Mouse (Mus musculus): ENCODE measurements around the gene Rad23a. TPM values are rescaled to one million over a fixed set of nuclear protein-coding genes. Genes with fewer than 3 reads are reported as not detected.

Gene Rad23a
- polyA plus RNA-seq, 1 experiment from 2014 or later = 70.6 TPM

DNA sequence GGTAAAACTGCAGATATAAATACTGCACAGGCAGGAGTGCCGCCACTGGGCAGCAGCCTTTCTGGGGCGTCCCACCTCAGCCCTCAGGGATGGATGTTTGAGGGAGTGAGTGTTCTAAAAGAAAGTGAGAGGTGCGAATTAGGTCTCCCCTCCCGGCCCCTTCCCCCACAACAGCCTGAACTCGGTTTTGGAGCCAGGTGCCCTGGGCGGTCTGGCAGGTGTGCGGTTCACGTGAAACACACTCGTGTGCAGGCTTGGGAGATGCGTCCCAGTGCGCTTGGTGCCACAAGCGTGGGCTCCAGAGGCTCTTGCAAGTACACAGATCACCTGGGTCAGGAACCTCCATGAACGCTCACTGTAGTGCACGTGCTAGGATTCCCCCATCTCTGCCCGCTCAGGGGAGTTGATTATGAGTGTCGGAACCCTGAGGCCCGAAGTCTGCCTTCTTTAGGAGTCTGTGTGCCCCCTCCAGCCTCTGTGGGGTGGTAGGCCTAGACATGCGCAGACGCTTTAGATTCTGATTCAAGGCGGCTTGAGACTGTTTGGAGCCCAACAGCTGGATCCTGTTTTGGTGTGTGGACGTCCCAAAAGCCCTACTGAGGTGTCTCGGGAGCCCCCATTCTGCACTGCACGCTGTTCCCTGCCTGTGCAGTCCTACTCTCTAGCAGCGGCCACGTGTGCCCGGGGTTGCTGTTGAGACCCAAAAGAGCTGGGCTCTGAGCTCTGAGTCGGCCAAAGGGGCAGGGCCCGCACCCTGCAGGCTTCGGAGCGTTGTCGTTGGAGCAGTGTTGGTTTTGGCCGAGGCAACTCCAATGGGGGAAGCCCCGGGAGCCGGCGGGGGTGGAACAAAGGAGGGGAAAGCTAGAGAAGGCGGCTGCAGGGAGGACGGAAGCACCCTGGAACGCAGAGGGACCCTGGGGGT is 54.4 kb downstream of the Rad23a start:
- H3K9me3 ChIP-seq (ENCODE audit: control insufficient read depth, low read length) = no peaks in the 10 kb centered on the region
- peaks cover 39% of the 10 kb centered on the region for H3K4me1 ChIP-seq (replicated peaks; ENCODE audit: control insufficient read depth, insufficient read depth)
- peak overlapping the region; percentile 40 for H3K4me2 ChIP-seq (replicated peaks; ENCODE audit: low read depth)
- peak; percentile 46 for ATAC-seq (ENCODE audit: low FRiP score, low TSS enrichment)
- H3K27ac ChIP-seq (replicated peaks) = peak overlapping the region; percentile 53; the same call in 1 of the 2 replicates
- H3K9ac ChIP-seq (ENCODE audit: low read length) = peak overlapping the region; percentile 27; the same call in 1 of the 2 replicates
- H3K27me3 ChIP-seq (ENCODE audit: control insufficient read depth, insufficient read depth, low read length) = no peaks in the 10 kb centered on the region
- H3K36me3 ChIP-seq (ENCODE audit: control insufficient read depth, insufficient read depth, low read length) = 0 out of 2 replicates have a peak, but pooled peaks cover 2% of the 10 kb centered on the region
- no peak overlapping the region for H3K4me3 ChIP-seq (ENCODE audit: low read depth, low read length)
- DNase-seq (ENCODE audit: low spot score) = peak; percentile 80
- no peak for TF ChIP-seq EP300 (optimal IDR thresholded peaks at IDR 0.05)
- no peak; the same call in 1 of the 2 replicates for TF ChIP-seq CTCF (IDR thresholded peaks at IDR 0.05; ENCODE audit: low read depth)
- 34% methylated on average over 38 of the region's 38 CpGs for WGBS

DNA sequence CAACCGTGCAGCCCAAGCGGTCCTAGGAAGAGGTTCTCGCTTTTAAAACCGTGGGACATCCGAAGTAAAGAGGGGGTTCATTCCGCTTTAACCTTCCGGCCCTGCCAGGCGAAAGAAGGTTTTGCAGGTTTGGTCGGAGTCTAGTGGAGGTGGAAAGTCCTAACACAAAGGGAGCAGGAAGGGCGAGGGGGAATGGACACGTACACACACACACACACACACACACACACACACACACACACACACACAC is 55.0 kb downstream of the Rad23a start:
- WGBS = 55% methylated on average over 11 of the region's 11 CpGs
- Histone ChIP-seq H3K4me1 (replicated peaks; ENCODE audit: control insufficient read depth, insufficient read depth) (peaks cover 36% of the 10 kb centered on the region), H3K27ac (replicated peaks) (no peak overlapping the region), H3K27me3 (ENCODE audit: control insufficient read depth, insufficient read depth, low read length) (no peaks in the 10 kb centered on the region), H3K36me3 (ENCODE audit: control insufficient read depth, insufficient read depth, low read length) (0 out of 2 replicates have a peak, but pooled peaks cover 2% of the 10 kb centered on the region), H3K9ac (ENCODE audit: low read length) (no peak overlapping the region), H3K9me3 (ENCODE audit: control insufficient read depth, low read length) (no peaks in the 10 kb centered on the region), H3K4me2 (replicated peaks; ENCODE audit: low read depth) (no peak overlapping the region; the same call in 1 of the 2 replicates), H3K4me3 (ENCODE audit: low read depth, low read length) (no peak overlapping the region)
- no peak for ATAC-seq (ENCODE audit: low FRiP score, low TSS enrichment)
- DNase-seq (ENCODE audit: low spot score) = no peak
- TF ChIP-seq EP300 (optimal IDR thresholded peaks at IDR 0.05) (no peak), CTCF (IDR thresholded peaks at IDR 0.05; ENCODE audit: low read depth) (no peak)

DNA sequence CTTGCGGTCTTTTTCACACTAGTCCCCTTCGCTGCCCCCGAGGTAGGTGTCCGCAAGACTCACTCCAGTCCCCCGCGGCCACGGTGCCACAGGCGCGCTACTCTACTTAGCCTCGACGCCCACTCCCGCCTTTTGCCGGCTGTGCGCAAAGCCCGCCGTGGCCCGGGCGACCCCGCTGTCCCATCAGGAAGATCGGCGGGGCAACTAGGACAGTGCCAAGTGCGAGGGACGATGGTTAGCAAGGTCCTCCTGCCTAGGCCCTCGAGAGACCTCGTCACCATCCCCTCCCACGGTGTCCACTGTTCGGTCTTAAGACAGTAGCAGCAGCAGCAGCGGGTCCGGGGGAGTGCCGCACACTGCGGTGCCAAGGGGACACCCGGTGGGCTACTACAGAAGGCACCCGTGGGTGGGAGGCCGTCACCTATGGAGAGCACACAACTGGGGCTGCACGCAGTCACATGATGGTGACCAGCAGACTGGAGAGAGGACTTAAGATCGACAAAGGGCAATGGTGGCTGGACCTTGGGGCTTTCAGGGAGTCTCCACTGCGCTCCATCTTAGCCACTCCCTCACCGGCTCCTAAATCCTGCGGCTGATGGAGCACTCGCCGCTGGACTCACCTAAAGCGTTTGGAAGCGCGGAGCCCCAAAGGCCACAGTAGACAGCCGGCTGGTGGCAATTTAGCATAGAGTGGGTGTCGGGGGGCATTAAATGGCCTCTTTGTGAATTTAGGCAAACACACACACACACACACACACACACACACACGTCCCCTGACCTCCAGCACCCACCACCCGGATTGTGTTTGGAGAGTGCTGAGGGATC is 55.6 kb downstream of the Rad23a start:
- WGBS = 35% methylated on average over 48 of the region's 48 CpGs
- no peaks in the 10 kb centered on the region for H3K9me3 ChIP-seq (ENCODE audit: control insufficient read depth, low read length)
- H3K4me2 ChIP-seq (replicated peaks; ENCODE audit: low read depth) = peak overlapping the region; percentile 56
- no peak for TF ChIP-seq EP300 (optimal IDR thresholded peaks at IDR 0.05)
- H3K36me3 ChIP-seq (ENCODE audit: control insufficient read depth, insufficient read depth, low read length) = 0 out of 2 replicates have a peak, but pooled peaks cover 2% of the 10 kb centered on the region
- peak overlapping the region; percentile 35 for H3K9ac ChIP-seq (ENCODE audit: low read length)
- no peaks in the 10 kb centered on the region for H3K27me3 ChIP-seq (ENCODE audit: control insufficient read depth, insufficient read depth, low read length)
- 0 out of 2 replicates have a peak, but pooled peaks have one; percentile 8 for ATAC-seq (ENCODE audit: low FRiP score, low TSS enrichment)
- no peak for DNase-seq (ENCODE audit: low spot score)
- H3K27ac ChIP-seq (replicated peaks) = no peak overlapping the region
- peak overlapping the region; percentile 27 for H3K4me3 ChIP-seq (ENCODE audit: low read depth, low read length)
- peaks cover 36% of the 10 kb centered on the region for H3K4me1 ChIP-seq (replicated peaks; ENCODE audit: control insufficient read depth, insufficient read depth)

Small RNA genes within 50 kb of the gene (microRNA-seq; reads per million reads assigned to microRNA genes)
- 2.3 reads per million for gene Mir7069

Other genes starting within 250 kb of the Rad23a start
- gene Ier2, start 177.8 kb downstream of the Rad23a start, polyA plus RNA-seq (2015; fragmentation: Nextera tagmentation; extraction: Ambion mirVana) = 82.8 and 86.6 TPM in 2 replicates
- 45.1 and 49.9 TPM in 2 replicates for gene Trmt1, start 154.4 kb downstream of the Rad23a start, polyA plus RNA-seq (2015; fragmentation: Nextera tagmentation; extraction: Ambion mirVana)
- gene Nacc1, start 152.8 kb downstream of the Rad23a start, polyA plus RNA-seq (2015; fragmentation: Nextera tagmentation; extraction: Ambion mirVana) = 6.8 and 8.3 TPM in 2 replicates
- gene Lyl1, start 139.2 kb downstream of the Rad23a start, polyA plus RNA-seq (2015; fragmentation: Nextera tagmentation; extraction: Ambion mirVana) = 4.0 and 4.3 TPM in 2 replicates
- gene G430095P16Rik, start 117.7 kb downstream of the Rad23a start, polyA plus RNA-seq (2015; fragmentation: Nextera tagmentation; extraction: Ambion mirVana) = 1.7 and 2.0 TPM in 2 replicates
- 36.5 and 36.6 TPM in 2 replicates for gene Nfix, start 40.3 kb downstream of the Rad23a start, polyA plus RNA-seq (2015; fragmentation: Nextera tagmentation; extraction: Ambion mirVana)
- 3.3 TPM in 2 replicates for gene Dand5, start 17.8 kb downstream of the Rad23a start, polyA plus RNA-seq (2015; fragmentation: Nextera tagmentation; extraction: Ambion mirVana)
- gene Gadd45gip1, start 9.1 kb downstream of the Rad23a start, polyA plus RNA-seq (2015; fragmentation: Nextera tagmentation; extraction: Ambion mirVana) = 38.5 and 39.3 TPM in 2 replicates
- 522 and 537 TPM in 2 replicates for gene Calr, start 6.3 kb upstream of the Rad23a start, polyA plus RNA-seq (2015; fragmentation: Nextera tagmentation; extraction: Ambion mirVana)
- 43.3 and 44.3 TPM in 2 replicates for gene Farsa, start 16.3 kb upstream of the Rad23a start, polyA plus RNA-seq (2015; fragmentation: Nextera tagmentation; extraction: Ambion mirVana)
- 25.0 and 27.3 TPM in 2 replicates for gene Syce2, start 31.4 kb upstream of the Rad23a start, polyA plus RNA-seq (2015; fragmentation: Nextera tagmentation; extraction: Ambion mirVana)
- gene Gcdh, start 53.3 kb upstream of the Rad23a start, polyA plus RNA-seq (2015; fragmentation: Nextera tagmentation; extraction: Ambion mirVana) = 18.5 and 21.1 TPM in 2 replicates
- gene Klf1, start 61.3 kb upstream of the Rad23a start, polyA plus RNA-seq (2015; fragmentation: Nextera tagmentation; extraction: Ambion mirVana) = 0.51 and 0.82 TPM in 2 replicates
- gene Dnase2a, start 67.9 kb upstream of the Rad23a start, polyA plus RNA-seq (2015; fragmentation: Nextera tagmentation; extraction: Ambion mirVana) = 15.9 and 17.4 TPM in 2 replicates
- gene Mast1, start 96.7 kb upstream of the Rad23a start, polyA plus RNA-seq (2015; fragmentation: Nextera tagmentation; extraction: Ambion mirVana) = 0.87 and 1.1 TPM in 2 replicates
- gene Rtbdn, start 106.3 kb upstream of the Rad23a start, polyA plus RNA-seq (2015; fragmentation: Nextera tagmentation; extraction: Ambion mirVana) = 0.05 and 0.13 TPM in 2 replicates
- gene Gm49661, start 128.8 kb upstream of the Rad23a start, polyA plus RNA-seq (2015; fragmentation: Nextera tagmentation; extraction: Ambion mirVana) = not detected in 2 replicates
- gene Prdx2, start 128.9 kb upstream of the Rad23a start, polyA plus RNA-seq (2015; fragmentation: Nextera tagmentation; extraction: Ambion mirVana) = 370 and 376 TPM in 2 replicates
- gene Rnaseh2a, start 129.1 kb upstream of the Rad23a start, polyA plus RNA-seq (2015; fragmentation: Nextera tagmentation; extraction: Ambion mirVana) = 79.4 and 80.1 TPM in 2 replicates
- gene Junb, start 138.1 kb upstream of the Rad23a start, polyA plus RNA-seq (2015; fragmentation: Nextera tagmentation; extraction: Ambion mirVana) = 88.5 and 95.9 TPM in 2 replicates
- gene Hook2, start 149.9 kb upstream of the Rad23a start, polyA plus RNA-seq (2015; fragmentation: Nextera tagmentation; extraction: Ambion mirVana) = 28.8 and 30.9 TPM in 2 replicates
- gene Best2, start 173.9 kb upstream of the Rad23a start, polyA plus RNA-seq (2015; fragmentation: Nextera tagmentation; extraction: Ambion mirVana) = 0.06 and 0.16 TPM in 2 replicates
- gene Asna1, start 184.6 kb upstream of the Rad23a start, polyA plus RNA-seq (2015; fragmentation: Nextera tagmentation; extraction: Ambion mirVana) = 68.0 and 71.8 TPM in 2 replicates
- 94.4 and 95.1 TPM in 2 replicates for gene Trir, start 186.2 kb upstream of the Rad23a start, polyA plus RNA-seq (2015; fragmentation: Nextera tagmentation; extraction: Ambion mirVana)
- 12.5 and 15.4 TPM in 2 replicates for gene Tnpo2, start 196.2 kb upstream of the Rad23a start, polyA plus RNA-seq (2015; fragmentation: Nextera tagmentation; extraction: Ambion mirVana)
- 25.7 and 28.4 TPM in 2 replicates for gene Fbxw9, start 219.4 kb upstream of the Rad23a start, polyA plus RNA-seq (2015; fragmentation: Nextera tagmentation; extraction: Ambion mirVana)
- gene Gm5741, start 227.3 kb upstream of the Rad23a start, polyA plus RNA-seq (2015; fragmentation: Nextera tagmentation; extraction: Ambion mirVana) = not detected in 2 replicates
- gene Dhps, start 231.1 kb upstream of the Rad23a start, polyA plus RNA-seq (2015; fragmentation: Nextera tagmentation; extraction: Ambion mirVana) = 40.2 and 42.2 TPM in 2 replicates
- 114 and 117 TPM in 2 replicates for gene Wdr83os, start 240.1 kb upstream of the Rad23a start, polyA plus RNA-seq (2015; fragmentation: Nextera tagmentation; extraction: Ambion mirVana)
- gene Wdr83, start 240.6 kb upstream of the Rad23a start, polyA plus RNA-seq (2015; fragmentation: Nextera tagmentation; extraction: Ambion mirVana) = 22.3 and 23.6 TPM in 2 replicates
- 29.1 and 32.6 TPM in 2 replicates for gene Man2b1, start 242.6 kb upstream of the Rad23a start, polyA plus RNA-seq (2015; fragmentation: Nextera tagmentation; extraction: Ambion mirVana)

All from stomach, postnatal 0 days (tissue).